Mouse (Mus musculus) olfactory bulb, adult 2 months (tissue): ENCODE measurements around the gene Cela3b. TPM values are rescaled to one million over a fixed set of nuclear protein-coding genes. Genes with fewer than 3 reads are reported as not detected.

Experiments
- H3K27ac ChIP-seq: fragments of 200-500 bp; 2 replicates; pipeline ENCODE4 v1.5.1; 2012; ENCODE audit warnings: low read depth, low read length; ENCODE audit not compliant: insufficient read depth
- H3K4me1 ChIP-seq: fragments of 200-500 bp; 2 replicates; pipeline ENCODE4 v1.6.1; 2012; ENCODE audit warnings: low read length; ENCODE audit not compliant: control insufficient read depth, insufficient read depth
- H3K4me3 ChIP-seq: fragments of 200-500 bp; 2 replicates; pipeline ENCODE4 v1.5.1; 2012; ENCODE audit warnings: mild to moderate bottlenecking, low read depth, low read length, moderate library complexity; ENCODE audit not compliant: insufficient read depth
- CTCF ChIP-seq: fragments of 200-500 bp; IDR thresholded peaks from 2 replicates; pipeline ENCODE4 v1.5.1; 2012; ENCODE audit warnings: low read depth, mild to moderate bottlenecking, low read length, moderate library complexity; ENCODE audit not compliant: insufficient read depth
- POLR2A ChIP-seq: fragments of 200-500 bp; IDR thresholded peaks from 2 replicates; pipeline ENCODE4 v1.6.1; 2012; ENCODE audit warnings: mild to moderate bottlenecking, low read depth, low read length, moderate library complexity; ENCODE audit not compliant: insufficient read depth
- WGBS: fragments of 180-500 bp; shearing (Covaris S2); methylation state at CpG from one replicate; pipeline ENCODE4 v1.1.7; 2018; 5-methylcytosine and 5-hydroxymethylcytosine counted together
- polyA plus RNA-seq: library from polyadenylated mRNA; stranded (reverse); fragments of >200 nt; gene quantifications from 2 replicates; pipeline ENCODE4 v1.2.4, GENCODE M21; 2012; ENCODE audit warnings: low replicate concordance; ENCODE audit not compliant: missing spikeins, insufficient read depth, insufficient read length

The Cela3b gene
- polyA plus RNA-seq, 1 experiment, result not detected

GRCm38 (mm10) chr4:137473701-137474388 lies 43.5 kb upstream of the Cela3b start:
- TF ChIP-seq CTCF (no peak), POLR2A (no peak)
- WGBS, result 84% methylated on average over 18 of the region's 18 CpGs
- Histone ChIP-seq H3K4me1 (peaks cover 16% of the 10 kb centered on the region), H3K4me3 (no peak overlapping the region), H3K27ac (no peak overlapping the region)

GRCm38 (mm10) chr4:137473240-137473639 lies 42.9 kb upstream of the Cela3b start:
- Histone ChIP-seq H3K4me3 (no peak overlapping the region), H3K27ac (no peak overlapping the region), H3K4me1 (peaks cover 22% of the 10 kb centered on the region)
- WGBS, result 93% methylated on average over 8 of the region's 8 CpGs
- TF ChIP-seq POLR2A (no peak), CTCF (no peak)

GRCm38 (mm10) chr4:137471326-137471725 lies 41.0 kb upstream of the Cela3b start:
- no peak overlapping the region for H3K4me3 ChIP-seq
- 83% methylated on average over 8 of the region's 8 CpGs for WGBS
- H3K27ac ChIP-seq, result no peak overlapping the region
- peaks cover 15% of the 10 kb centered on the region for H3K4me1 ChIP-seq
- TF ChIP-seq POLR2A (no peak), CTCF (no peak)

- WGBS, result 85% methylated on average over 9 of the region's 9 CpGs
- Histone ChIP-seq H3K4me3 (no peak overlapping the region), H3K27ac (no peak overlapping the region), H3K4me1 (peaks cover 13% of the 10 kb centered on the region)
- TF ChIP-seq POLR2A, result no peak
- no peak for TF ChIP-seq CTCF
These were observed 40.5 kb upstream of the Cela3b start for GRCm38 (mm10) chr4:137470701-137471317.

- WGBS, result 76% methylated on average over 15 of the region's 15 CpGs
- TF ChIP-seq POLR2A (no peak), CTCF (no peak)
- Histone ChIP-seq H3K4me1 (peaks cover 16% of the 10 kb centered on the region), H3K4me3 (no peak overlapping the region), H3K27ac (no peak overlapping the region)
These were observed 39.7 kb upstream of the Cela3b start for GRCm38 (mm10) chr4:137469845-137470692.

GRCm38 (mm10) chr4:137469081-137469844 lies 38.9 kb upstream of the Cela3b start:
- no peak for TF ChIP-seq POLR2A
- TF ChIP-seq CTCF, result no peak
- Histone ChIP-seq H3K4me3 (peak overlapping the region; percentile 54), H3K27ac (no peak overlapping the region), H3K4me1 (peaks cover 16% of the 10 kb centered on the region)
- 15% methylated on average over 20 of the region's 20 CpGs for WGBS

- H3K27ac ChIP-seq, result no peak within 1 kb of the TSS
- 2% methylated on average over 67 of the region's 72 CpGs for WGBS
- H3K4me3 ChIP-seq, result peak within 1 kb of the TSS; percentile 54
- no peak for TF ChIP-seq CTCF
- TF ChIP-seq POLR2A, result no peak
- peaks cover 16% of the 10 kb centered on the region for H3K4me1 ChIP-seq
These were observed 38.1 kb upstream of the Cela3b start, which contains the start of gene Hspg2 for GRCm38 (mm10) chr4:137468260-137469080. Gene Hspg2 (plus strand): TSS chr4:137468769.

GRCm38 (mm10) chr4:137467525-137467924 lies 37.2 kb upstream of the Cela3b start:
- Histone ChIP-seq H3K4me1 (peaks cover 16% of the 10 kb centered on the region), H3K4me3 (no peak overlapping the region), H3K27ac (no peak overlapping the region)
- WGBS, result 90% methylated on average over 2 of the region's 2 CpGs
- TF ChIP-seq CTCF (no peak), POLR2A (no peak)
